Mouse (Mus musculus) heart, postnatal 25 days (tissue): ENCODE measurements around the gene Setd2. TPM values are rescaled to one million over a fixed set of nuclear protein-coding genes. Genes with fewer than 3 reads are reported as not detected.

Experiments used
- DNase-seq: peaks from one replicate; pipeline ENCODE4 v3.0.0; 2022; ENCODE audit warnings: low spot score
- intact Hi-C: fragments of 180-260 bp; cut with DNase I; formaldehyde crosslinking; loops from one replicate; pipeline ENCODE4 v1.15.1; 2025
- total RNA-seq, 2 experiments: library from RNA; stranded (reverse); gene quantifications; 2 replicates each; pipeline ENCODE4 v1.2.3; 2021

Gene Setd2
- total RNA-seq, result 10 to 100 TPM; 38.0 to 49.8 TPM

GRCm38 (mm10) chr9:110532538-110533291, at the start of gene Setd2:
Setd2 (plus strand) TSS chr9:110532597.
- DNase-seq, result peak; percentile 52
- intact Hi-C loops, result loop anchor here (2.0 kb wide), 2 partner anchors 56 to 124 kb away; partner anchors contain the start of genes Kif9, Klhl18 and Ptpn23

GRCm38 (mm10) chr9:110488841-110489240, 43.6 kb upstream of the Setd2 start:
- intact Hi-C loops, result no loop called here

GRCm38 (mm10) chr9:110490913-110491312, 41.5 kb upstream of the Setd2 start:
- intact Hi-C loops, result no loop called here
- no peak for DNase-seq

More at GRCm38 (mm10) chr9:110488841-110489240, 43.6 kb upstream of the Setd2 start:
- DNase-seq, result no peak

- intact Hi-C loops, result no loop called here
- DNase-seq, result no peak
Measured at GRCm38 (mm10) chr9:110525737-110526136, 6.7 kb upstream of the Setd2 start.

GRCm38 (mm10) chr9:110529002-110529737, 3.2 kb upstream of the Setd2 start:
- intact Hi-C loops, result no loop called here
- DNase-seq, result no peak

GRCm38 (mm10) chr9:110530650-110531049, 1.7 kb upstream of the Setd2 start:
- intact Hi-C loops, result loop anchor here (1.0 kb wide), 1 partner anchor 81 kb away; no protein-coding TSS in a partner anchor
- no peak for DNase-seq

- intact Hi-C loops, result loop anchor here (1.0 kb wide), 1 partner anchor 82 kb away; no protein-coding TSS in a partner anchor
- DNase-seq, result no peak
Measured at GRCm38 (mm10) chr9:110531151-110531791, 1.1 kb upstream of the Setd2 start.

GRCm38 (mm10) chr9:110531914-110532489, 395 bp upstream of the Setd2 start:
- intact Hi-C loops, result loop anchor here (1.0 to 2.0 kb wide), 3 partner anchors 55 to 123 kb away; partner anchors contain the start of genes Kif9, Klhl18 and Ptpn23
- peak; percentile 96 for DNase-seq

GRCm38 (mm10) chr9:110533645-110534044, 1.2 kb downstream of the Setd2 start:
- intact Hi-C loops, result loop anchor here (2.0 kb wide), 2 partner anchors 57 to 125 kb away; partner anchors contain the start of genes Kif9, Klhl18 and Ptpn23
- DNase-seq, result no peak

GRCm38 (mm10) chr9:110535114-110535513, 2.7 kb downstream of the Setd2 start:
- intact Hi-C loops, result no loop called here
- DNase-seq, result no peak

- intact Hi-C loops, result no loop called here
- DNase-seq, result no peak
Measured at GRCm38 (mm10) chr9:110536636-110537035, 4.2 kb downstream of the Setd2 start.

- intact Hi-C loops, result no loop called here
- no peak for DNase-seq
Measured at GRCm38 (mm10) chr9:110538511-110538910, 6.1 kb downstream of the Setd2 start.

- intact Hi-C loops, result no loop called here
Measured at GRCm38 (mm10) chr9:110541988-110542387, 9.6 kb downstream of the Setd2 start.

GRCm38 (mm10) chr9:110548261-110548660, 15.9 kb downstream of the Setd2 start:
- intact Hi-C loops, result no loop called here

More at GRCm38 (mm10) chr9:110541988-110542387, 9.6 kb downstream of the Setd2 start:
- no peak for DNase-seq

GRCm38 (mm10) chr9:110568309-110568708, 35.9 kb downstream of the Setd2 start:
- intact Hi-C loops, result no loop called here
- DNase-seq, result no peak

More at GRCm38 (mm10) chr9:110548261-110548660, 15.9 kb downstream of the Setd2 start:
- DNase-seq, result no peak

GRCm38 (mm10) chr9:110582161-110582560, 49.8 kb downstream of the Setd2 start:
- intact Hi-C loops, result no loop called here
- no peak for DNase-seq

GRCm38 (mm10) chr9:110583521-110583920, 51.1 kb downstream of the Setd2 start:
- intact Hi-C loops, result no loop called here
- no peak for DNase-seq

- intact Hi-C loops, result no loop called here
- DNase-seq, result no peak
Measured at GRCm38 (mm10) chr9:110611471-110611870, 79.1 kb downstream of the Setd2 start.

GRCm38 (mm10) chr9:110617081-110617480, 84.7 kb downstream of the Setd2 start:
- intact Hi-C loops, result no loop called here
- no peak for DNase-seq

- intact Hi-C loops, result no loop called here
- DNase-seq, result no peak
Measured at GRCm38 (mm10) chr9:110620180-110620579, 87.8 kb downstream of the Setd2 start.
